Mouse (Mus musculus) midbrain, embryonic 11.5 days (tissue): ENCODE measurements at regions not wholly inside any gene's neighbourhood (a gene's known extent, or its start where the extent isn't known, plus 50 kb on each side); places are given as distances from the start of the nearest gene placed in this dataset.
A peak's percentile ranks its signal among the peaks of the same experiment; 100 is the strongest.

Experiments
- ATAC-seq: fragments of 200-750 bp; cut with Nextera tagmentation; 2 replicates; pipeline ENCODE4 v1.8.0; 2017; ENCODE audit warnings: moderate TSS enrichment, moderate library complexity; ENCODE audit not compliant: low FRiP score
- DNase-seq: peaks from one replicate; pipeline ENCODE4 v3.0.0; 2015; ENCODE audit warnings: low spot score; ENCODE audit errors: missing footprints
- H3K27ac ChIP-seq: fragments of 300-500 bp; sonication (generic); 2 replicates; pipeline ENCODE4 v1.5.1; 2014; ENCODE audit warnings: low read depth, low read length
- H3K27me3 ChIP-seq: fragments of 300-500 bp; sonication (generic); 2 replicates; pipeline ENCODE4 v1.6.1; 2014; ENCODE audit warnings: mild to moderate bottlenecking, low read length, moderate library complexity, mixed read lengths; ENCODE audit not compliant: control insufficient read depth, insufficient read depth
- H3K36me3 ChIP-seq: fragments of 300-500 bp; sonication (generic); 2 replicates; pipeline ENCODE4 v1.6.1; 2014; ENCODE audit warnings: mild to moderate bottlenecking, low read length, moderate library complexity, mixed read lengths; ENCODE audit not compliant: control insufficient read depth, insufficient read depth
- H3K4me1 ChIP-seq: fragments of 300-500 bp; sonication (generic); 2 replicates; pipeline ENCODE4 v1.6.1; 2014; ENCODE audit warnings: low read length; ENCODE audit not compliant: control insufficient read depth, insufficient read depth
- H3K4me2 ChIP-seq: fragments of 300-500 bp; sonication (generic); 2 replicates; pipeline ENCODE4 v1.6.1; 2014; ENCODE audit warnings: mild to moderate bottlenecking, moderate library complexity
- H3K4me3 ChIP-seq: fragments of 300-500 bp; sonication (generic); 2 replicates; pipeline ENCODE4 v1.5.1; 2014; ENCODE audit warnings: low read depth, low read length
- H3K9ac ChIP-seq: fragments of 300-500 bp; sonication (generic); 2 replicates; pipeline ENCODE4 v1.6.1; 2014; ENCODE audit warnings: low read length
- H3K9me3 ChIP-seq: fragments of 300-500 bp; sonication (generic); 2 replicates; pipeline ENCODE4 v1.6.1; 2016; ENCODE audit warnings: low read length; ENCODE audit not compliant: control insufficient read depth
- WGBS: fragments of 180-500 bp; shearing (Covaris S2); extraction: QIAGEN DNeasy Blood & Tissue Kit; methylation state at CpG from one replicate; pipeline ENCODE4 v1.1.7; 2014; 5-methylcytosine and 5-hydroxymethylcytosine counted together

DNA sequence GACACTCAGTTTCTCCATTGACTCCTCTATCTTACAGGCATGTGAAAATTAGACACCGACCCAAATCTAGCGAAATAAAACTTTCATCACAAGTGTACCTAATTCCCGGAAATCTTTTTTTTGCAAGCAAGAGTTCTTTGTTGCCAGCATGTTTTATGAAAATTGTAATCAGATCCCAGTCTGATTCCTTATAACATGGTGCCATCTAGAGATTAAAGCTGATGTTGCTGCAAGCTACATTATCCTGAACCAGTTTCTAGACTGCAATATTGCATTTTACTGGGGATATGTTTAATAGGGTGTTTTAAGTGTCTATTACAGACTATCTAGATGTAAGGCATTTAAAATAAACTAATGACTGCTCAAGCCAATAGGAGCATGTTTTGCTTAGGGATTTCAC, 110.9 kb upstream of the Gpc5 start:
- no peak overlapping the region for H3K4me3 ChIP-seq
- H3K9ac ChIP-seq = no peak overlapping the region
- no peaks in the 10 kb centered on the region for H3K9me3 ChIP-seq
- no peaks in the 10 kb centered on the region for H3K4me1 ChIP-seq
- DNase-seq (no peak), ATAC-seq (no peak)
- no peaks in the 10 kb centered on the region for H3K36me3 ChIP-seq
- H3K27ac ChIP-seq = no peak overlapping the region
- no peaks in the 10 kb centered on the region for H3K27me3 ChIP-seq
- no peak overlapping the region for H3K4me2 ChIP-seq
- WGBS = 68% methylated on average over 3 of the region's 3 CpGs

DNA sequence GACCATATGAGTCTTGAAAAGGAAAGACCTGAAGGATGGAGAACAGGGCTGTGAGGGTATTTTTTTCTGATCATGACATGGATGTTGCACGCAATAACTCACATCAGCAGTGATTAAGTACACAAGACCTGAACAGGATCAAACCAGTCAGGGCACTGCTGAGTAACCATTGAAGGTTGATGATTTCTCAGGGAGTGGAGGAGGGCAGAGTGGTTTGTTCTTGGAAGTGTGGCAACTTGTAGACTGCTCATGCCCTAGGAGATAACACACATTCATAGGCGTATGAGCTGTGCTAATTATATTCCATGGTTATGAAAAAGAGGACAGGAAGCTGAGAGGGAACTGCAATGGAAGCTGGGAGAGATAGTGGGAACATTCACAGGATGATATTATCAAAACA, 88.8 kb upstream of the Gpc5 start:
- DNase-seq (no peak), ATAC-seq (no peak)
- Histone ChIP-seq H3K36me3 (no peaks in the 10 kb centered on the region), H3K27me3 (no peaks in the 10 kb centered on the region), H3K4me1 (no peaks in the 10 kb centered on the region), H3K9me3 (no peaks in the 10 kb centered on the region), H3K4me3 (no peak overlapping the region), H3K4me2 (no peak overlapping the region), H3K27ac (no peak overlapping the region), H3K9ac (no peak overlapping the region)
- WGBS = 91% methylated on average over 2 of the region's 2 CpGs

- DNase-seq = no peak
- H3K9me3 ChIP-seq = no peaks in the 10 kb centered on the region
- WGBS = 80% methylated on average over 6 of the region's 6 CpGs
- no peaks in the 10 kb centered on the region for H3K4me1 ChIP-seq
- H3K36me3 ChIP-seq = no peaks in the 10 kb centered on the region
- H3K4me2 ChIP-seq = no peak overlapping the region
- H3K9ac ChIP-seq = no peak overlapping the region
- H3K27ac ChIP-seq = no peak overlapping the region
- ATAC-seq = no peak
- H3K4me3 ChIP-seq = no peak overlapping the region
- no peaks in the 10 kb centered on the region for H3K27me3 ChIP-seq
Observed at GRCm38 (mm10) chr14:115004733-115005405, 87.1 kb upstream of the Gpc5 start.

GRCm38 (mm10) chr14:115010877-115011276, 81.1 kb upstream of the Gpc5 start:
- ATAC-seq (no peak), DNase-seq (no peak)
- H3K36me3 ChIP-seq = no peaks in the 10 kb centered on the region
- H3K4me1 ChIP-seq = no peaks in the 10 kb centered on the region
- no peak overlapping the region for H3K4me2 ChIP-seq
- no peak overlapping the region for H3K27ac ChIP-seq
- no peak overlapping the region for H3K9ac ChIP-seq
- H3K9me3 ChIP-seq = no peaks in the 10 kb centered on the region
- 91% methylated on average over 3 of the region's 3 CpGs for WGBS
- H3K4me3 ChIP-seq = no peak overlapping the region
- no peaks in the 10 kb centered on the region for H3K27me3 ChIP-seq

DNA sequence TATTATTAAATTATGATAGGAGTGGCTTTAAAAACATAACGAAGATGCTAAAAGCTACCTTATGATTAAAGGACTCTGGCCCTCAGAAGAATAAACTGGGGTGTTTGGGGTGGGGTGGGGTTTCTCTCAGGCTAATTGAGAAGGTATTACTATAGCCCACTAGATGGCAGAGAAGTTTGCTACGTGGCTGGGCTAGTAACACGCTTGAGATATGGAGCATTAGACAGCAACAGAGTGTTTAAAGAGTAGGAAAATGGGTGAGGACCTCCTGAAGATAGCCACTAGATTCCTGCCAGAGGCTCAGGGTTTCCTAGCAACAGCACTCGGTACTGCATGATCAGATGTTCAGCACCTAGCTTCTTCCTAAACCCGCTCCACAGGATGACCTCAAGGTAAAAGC, 76.7 kb upstream of the Gpc5 start:
- Histone ChIP-seq H3K9me3 (no peaks in the 10 kb centered on the region), H3K27ac (no peak overlapping the region), H3K4me3 (no peak overlapping the region), H3K27me3 (no peaks in the 10 kb centered on the region), H3K4me1 (no peaks in the 10 kb centered on the region), H3K36me3 (no peaks in the 10 kb centered on the region), H3K4me2 (no peak overlapping the region), H3K9ac (no peak overlapping the region)
- 27% methylated on average over 5 of the region's 5 CpGs for WGBS
- ATAC-seq (0 out of 2 replicates have a peak, but pooled peaks have one; percentile 12), DNase-seq (no peak)

- Histone ChIP-seq H3K4me3 (peak overlapping the region; percentile 14), H3K4me1 (no peaks in the 10 kb centered on the region), H3K36me3 (no peaks in the 10 kb centered on the region), H3K9ac (no peak overlapping the region), H3K27me3 (no peaks in the 10 kb centered on the region), H3K27ac (no peak overlapping the region), H3K9me3 (no peaks in the 10 kb centered on the region), H3K4me2 (peak overlapping the region; percentile 43)
- ATAC-seq (peak; percentile 89), DNase-seq (peak; percentile 94)
- 22% methylated on average over 22 of the region's 22 CpGs for whole genome bisulfite sequencing
Observed at GRCm38 (mm10) chr14:115017410-115018153, 74.4 kb upstream of the Gpc5 start.

- DNase-seq = peak; percentile 59
- ATAC-seq = no peak
- Histone ChIP-seq H3K4me3 (no peak overlapping the region), H3K9ac (no peak overlapping the region), H3K9me3 (no peaks in the 10 kb centered on the region), H3K4me2 (no peak overlapping the region), H3K4me1 (no peaks in the 10 kb centered on the region), H3K27ac (no peak overlapping the region), H3K36me3 (no peaks in the 10 kb centered on the region), H3K27me3 (no peaks in the 10 kb centered on the region)
- 86% methylated on average over 7 of the region's 7 CpGs for WGBS
Observed at GRCm38 (mm10) chr14:115028011-115028410, 64.0 kb upstream of the Gpc5 start.

- WGBS = 65% methylated on average over 4 of the region's 4 CpGs
- no peaks in the 10 kb centered on the region for H3K9me3 ChIP-seq
- H3K4me1 ChIP-seq = no peaks in the 10 kb centered on the region
- H3K36me3 ChIP-seq = no peaks in the 10 kb centered on the region
- ATAC-seq (no peak), DNase-seq (peak; percentile 69)
- H3K9ac ChIP-seq = no peak overlapping the region
- H3K4me3 ChIP-seq = no peak overlapping the region
- H3K27ac ChIP-seq = no peak overlapping the region
- H3K4me2 ChIP-seq = no peak overlapping the region
- no peaks in the 10 kb centered on the region for H3K27me3 ChIP-seq
Observed at GRCm38 (mm10) chr14:115031734-115032133, 60.3 kb upstream of the Gpc5 start.

DNA sequence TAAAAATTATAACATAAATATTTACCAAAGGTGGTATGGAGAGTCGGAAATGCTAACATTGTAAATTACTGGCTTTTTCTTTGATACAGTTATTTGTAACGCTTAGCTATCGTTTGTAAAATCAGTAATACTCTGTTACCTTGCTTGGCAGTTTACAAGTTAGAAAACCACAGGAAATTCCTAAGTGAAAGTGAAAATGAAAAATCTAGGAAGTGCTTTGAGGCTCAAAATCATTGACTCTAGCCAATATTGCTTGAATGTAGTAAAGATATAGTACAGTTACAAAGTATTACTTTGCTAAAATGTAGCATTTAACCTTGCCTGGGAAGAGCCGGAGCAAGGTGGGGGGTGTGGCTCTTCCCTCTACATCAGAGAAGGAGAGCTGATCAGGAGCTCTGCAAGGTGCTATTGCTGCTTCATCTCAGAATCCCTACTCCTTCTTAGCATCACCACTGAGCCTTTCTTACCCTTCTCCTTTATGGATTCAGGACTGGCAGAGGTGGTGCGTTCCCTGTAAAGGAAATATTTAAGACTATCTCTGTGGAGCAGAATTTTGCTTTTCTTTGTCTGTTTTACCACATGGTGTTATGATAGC, 58.5 kb upstream of the Gpc5 start:
- Histone ChIP-seq H3K27me3 (no peaks in the 10 kb centered on the region), H3K9me3 (no peaks in the 10 kb centered on the region), H3K4me2 (no peak overlapping the region), H3K4me1 (no peaks in the 10 kb centered on the region), H3K36me3 (no peaks in the 10 kb centered on the region), H3K4me3 (no peak overlapping the region), H3K9ac (no peak overlapping the region), H3K27ac (no peak overlapping the region)
- 91% methylated on average over 5 of the region's 5 CpGs for WGBS
- no peak for ATAC-seq
- peak; percentile 26 for DNase-seq
